Mouse (Mus musculus) testis, adult 2 months (tissue): ENCODE results near the gene Mpeg1.

Source experiments
- CTCF ChIP-seq: fragments of 200-500 bp; IDR thresholded peaks from 2 replicates; pipeline ENCODE4 v1.5.1; 2012; ENCODE audit warnings: low read depth, mild to moderate bottlenecking, inconsistent platforms, low read length, moderate library complexity; ENCODE audit not compliant: control insufficient read depth, insufficient read depth, insufficient replicate concordance
- POLR2A ChIP-seq: fragments of 200-500 bp; IDR thresholded peaks from 2 replicates; pipeline ENCODE4 v1.6.1; 2012; ENCODE audit warnings: low read depth, mild to moderate bottlenecking, inconsistent platforms, low read length, moderate library complexity; ENCODE audit not compliant: control insufficient read depth

DNA sequence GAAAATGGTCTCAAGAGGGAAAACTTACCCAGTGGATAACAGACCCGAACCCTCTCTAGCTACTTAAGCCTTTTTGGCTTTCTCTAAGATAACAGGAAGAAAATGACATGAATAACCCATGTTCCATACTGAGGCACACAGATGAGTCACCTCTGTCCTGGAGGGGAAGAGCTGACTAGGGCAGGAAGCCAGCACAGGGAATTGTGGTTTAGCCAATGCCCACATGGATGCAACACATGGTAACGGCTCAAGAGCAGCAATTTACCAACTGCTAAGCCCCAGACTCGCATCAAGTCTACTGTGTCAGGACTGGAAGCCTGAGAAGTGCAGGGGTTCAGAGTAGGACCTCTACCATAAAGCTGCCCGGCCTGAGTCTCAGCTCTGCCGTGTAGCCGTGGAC, 17.8 kb downstream of the Mpeg1 start:
- TF ChIP-seq POLR2A (no peak), CTCF (no peak)
